Mouse (Mus musculus): ENCODE data around the gene Cct6b. TPM values are rescaled to one million over a fixed set of nuclear protein-coding genes. Genes with fewer than 3 reads are reported as not detected.

Gene Cct6b
- 0.26 TPM for polyA plus RNA-seq (2014; fragmentation: Illumina TruSeq; extraction: RNeasy Lipid Tissue Mini Kit (QIAGEN cat#74804); ENCODE audit: low read depth, low replicate concordance)

GRCm38 (mm10) chr11:82763742-82764437 is at the start of gene Cct6b, which contains the start of gene Zfp830:
Gene Cct6b (minus strand): TSS chr11:82764321.
Gene Zfp830 (plus strand): TSS chr11:82764345.

GRCm38 (mm10) chr11:82780983-82781903 is 17.1 kb upstream of the Cct6b start, which contains the start of gene Lig3:
Gene Lig3 (plus strand): TSS chr11:82781108.

Other genes with a start within 250 kb of the Cct6b start
- 17.0 TPM for gene Zfp830, start within 50 bp of the Cct6b start, polyA plus RNA-seq (2014; fragmentation: Illumina TruSeq; extraction: RNeasy Lipid Tissue Mini Kit (QIAGEN cat#74804); ENCODE audit: low read depth, low replicate concordance)
- gene Lig3, start 16.8 kb upstream of the Cct6b start, polyA plus RNA-seq (2014; fragmentation: Illumina TruSeq; extraction: RNeasy Lipid Tissue Mini Kit (QIAGEN cat#74804); ENCODE audit: low read depth, low replicate concordance): 14.0 TPM
- 2.9 TPM for gene Rffl, start 106.9 kb upstream of the Cct6b start, polyA plus RNA-seq (2014; fragmentation: Illumina TruSeq; extraction: RNeasy Lipid Tissue Mini Kit (QIAGEN cat#74804); ENCODE audit: low read depth, low replicate concordance)
- 11.0 TPM for gene Rad51d, start 126.3 kb upstream of the Cct6b start, polyA plus RNA-seq (2014; fragmentation: Illumina TruSeq; extraction: RNeasy Lipid Tissue Mini Kit (QIAGEN cat#74804); ENCODE audit: low read depth, low replicate concordance)
- not detected for gene Fndc8, start 127.8 kb upstream of the Cct6b start, polyA plus RNA-seq (2014; fragmentation: Illumina TruSeq; extraction: RNeasy Lipid Tissue Mini Kit (QIAGEN cat#74804); ENCODE audit: low read depth, low replicate concordance)
- gene Nle1, start 144.1 kb upstream of the Cct6b start, polyA plus RNA-seq (2014; fragmentation: Illumina TruSeq; extraction: RNeasy Lipid Tissue Mini Kit (QIAGEN cat#74804); ENCODE audit: low read depth, low replicate concordance): 21.4 TPM
- gene Unc45b, start 146.2 kb upstream of the Cct6b start, polyA plus RNA-seq (2014; fragmentation: Illumina TruSeq; extraction: RNeasy Lipid Tissue Mini Kit (QIAGEN cat#74804); ENCODE audit: low read depth, low replicate concordance): 197 TPM
- gene Slfn5, start 187.0 kb upstream of the Cct6b start, polyA plus RNA-seq (2014; fragmentation: Illumina TruSeq; extraction: RNeasy Lipid Tissue Mini Kit (QIAGEN cat#74804); ENCODE audit: low read depth, low replicate concordance): 57.8 TPM
- gene Slfn9, start 227.5 kb upstream of the Cct6b start, polyA plus RNA-seq (2014; fragmentation: Illumina TruSeq; extraction: RNeasy Lipid Tissue Mini Kit (QIAGEN cat#74804); ENCODE audit: low read depth, low replicate concordance): 1.2 TPM

All from heart, adult 10 weeks (tissue).